Mouse (Mus musculus): ENCODE data around the gene Kif9.

Kif9 gene

GRCm38 (mm10) chr9:110476124-110477091 lies at the start of gene Kif9, which contains the start of gene Klhl18:
Gene Kif9 (plus strand): TSS chr9:110476958.
Gene Klhl18 (minus strand): TSS chr9:110476694.
- DNase-seq = peak; percentile 98 to 99

- DNase-seq = no peak
Measured at GRCm38 (mm10) chr9:110431241-110431640, 45.5 kb upstream of the Kif9 start.

- no peak for DNase-seq
Measured at GRCm38 (mm10) chr9:110433045-110433444, 43.7 kb upstream of the Kif9 start.

GRCm38 (mm10) chr9:110436041-110436440 lies 40.7 kb upstream of the Kif9 start:
- no peak for DNase-seq

- peak in 1 of 2 experiments; percentile 12 for DNase-seq
Measured at GRCm38 (mm10) chr9:110440049-110440448, 36.7 kb upstream of the Kif9 start.

GRCm38 (mm10) chr9:110440559-110440958 lies 36.2 kb upstream of the Kif9 start:
- no peak for DNase-seq

GRCm38 (mm10) chr9:110448356-110448755 lies 28.4 kb upstream of the Kif9 start:
- DNase-seq = no peak

- peak; percentile 87 to 90 for DNase-seq
Measured at GRCm38 (mm10) chr9:110448857-110449617, 27.7 kb upstream of the Kif9 start.

GRCm38 (mm10) chr9:110452523-110452922 lies 24.2 kb upstream of the Kif9 start:
- DNase-seq = no peak

- DNase-seq = no peak
Measured at GRCm38 (mm10) chr9:110457926-110458325, 18.8 kb upstream of the Kif9 start.

GRCm38 (mm10) chr9:110459145-110459727 lies 17.5 kb upstream of the Kif9 start:
- DNase-seq = no peak

- DNase-seq = no peak
Measured at GRCm38 (mm10) chr9:110460884-110461815, 15.6 kb upstream of the Kif9 start.

- no peak for DNase-seq
Measured at GRCm38 (mm10) chr9:110462321-110462720, 14.4 kb upstream of the Kif9 start.

- DNase-seq = no peak
Measured at GRCm38 (mm10) chr9:110463983-110464591, 12.7 kb upstream of the Kif9 start.

- DNase-seq = no peak
Measured at GRCm38 (mm10) chr9:110465336-110465735, 11.4 kb upstream of the Kif9 start.

- DNase-seq = no peak
Measured at GRCm38 (mm10) chr9:110466179-110466578, 10.6 kb upstream of the Kif9 start.

GRCm38 (mm10) chr9:110477951-110478350 lies 1.2 kb downstream of the Kif9 start:
- DNase-seq = peak in 1 of 2 experiments; percentile 13

GRCm38 (mm10) chr9:110478639-110479038 lies 1.9 kb downstream of the Kif9 start:
- no peak for DNase-seq

- no peak for DNase-seq
Measured at GRCm38 (mm10) chr9:110488841-110489240, 12.1 kb downstream of the Kif9 start.

- DNase-seq = peak; percentile 28 to 42
Measured at GRCm38 (mm10) chr9:110490913-110491312, 14.2 kb downstream of the Kif9 start.

GRCm38 (mm10) chr9:110525737-110526136 lies 49.0 kb downstream of the Kif9 start:
- no peak for DNase-seq
